Comparison of ENCODE assay signal across 11 mouse cellular contexts in the genomic region with DNA sequence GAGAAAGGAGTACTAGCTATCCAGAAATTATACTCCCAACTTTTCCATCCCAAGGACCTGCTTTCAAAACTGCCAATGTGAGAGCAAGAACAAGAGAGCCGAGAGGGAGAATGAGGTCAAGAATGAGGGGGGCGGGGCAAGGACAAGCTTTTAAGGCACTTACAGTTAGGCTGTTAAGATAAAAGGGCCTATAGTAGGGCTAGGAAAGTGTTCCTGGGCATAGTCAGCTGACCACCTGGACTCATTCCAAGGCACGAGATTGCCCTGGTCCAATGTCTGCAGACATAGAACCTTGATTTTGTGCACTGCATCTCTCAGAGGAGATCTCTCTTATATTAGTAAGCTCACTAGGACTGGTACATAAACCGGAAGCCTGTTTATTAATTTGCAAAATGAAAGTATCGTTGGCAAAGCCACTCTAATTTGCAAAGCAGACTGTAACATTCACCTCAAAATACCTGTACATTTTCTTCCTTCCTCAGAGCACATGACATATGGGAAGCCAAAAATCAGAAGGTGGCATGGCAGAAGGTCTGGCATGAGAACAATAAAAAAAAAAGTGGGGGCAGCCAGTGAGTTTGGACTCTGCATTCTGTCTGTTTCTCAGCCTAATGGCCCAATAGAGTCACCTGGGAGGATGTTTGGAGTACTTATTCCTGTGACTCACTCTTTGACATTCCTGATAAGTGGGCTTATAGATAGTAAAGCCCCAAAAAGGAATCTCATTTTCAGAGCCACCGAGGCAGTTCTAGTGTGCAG. TPM values are rescaled to one million over a fixed set of nuclear protein-coding genes. Genes with fewer than 3 reads are reported as not detected.
DNase-seq lines count a peak whose midpoint lies in the region; ATAC-seq and TF ChIP-seq lines count a peak whose summit lies in the region.
"Had no signal": no experiment of that assay in that cellular context is flagged by ENCODE, and none has a peak within 500 bp of the region (broad histone marks: within the 10 kb centered on the region; RNA-seq: fewer than 3 reads in every experiment).

No protein-coding gene starts in this region.

- TF ChIP-seq POLR2A in heart, adult 2 months (IDR thresholded peaks at IDR 0.05; ENCODE audit: insufficient read depth, low read depth, low read length): no peak
- TF ChIP-seq POLR2A in MEL (IDR thresholded peaks at IDR 0.05; ENCODE audit: control insufficient read depth in 1 of 2, insufficient read depth in 1 of 2, low read depth in 1 of 2, low read length in 2 of 2, poor library complexity in 1 of 2): no peak

- TF ChIP-seq RAD21 in MEL (IDR thresholded peaks at IDR 0.05; ENCODE audit: low read depth, low read length): no peak

- H3K36me3 ChIP-seq in heart, embryonic 11.5 days (ENCODE audit: control insufficient read depth, insufficient read depth, low read length): no peaks in the 10 kb centered on the region
- H3K36me3 ChIP-seq in heart, adult 2 months (ENCODE audit: control insufficient read depth, insufficient read depth, low read length): no peaks in the 10 kb centered on the region
- H3K36me3 ChIP-seq in MEL (ENCODE audit: control insufficient read depth in 1 of 2, insufficient read depth in 2 of 2, low read length in 2 of 2): no peaks in the 10 kb centered on the region
- no peaks in the 10 kb centered on the region for H3K36me3 ChIP-seq in hindbrain, embryonic 12.5 days

- no peak overlapping the region for H3K9ac ChIP-seq in heart, embryonic 11.5 days (ENCODE audit: low read depth, low read length)
- H3K9ac ChIP-seq in heart, adult 2 months (ENCODE audit: low read depth, low read length): no peak overlapping the region
- no peak overlapping the region for H3K9ac ChIP-seq in MEL (ENCODE audit: control insufficient read depth, low read depth, low read length, poor library complexity, severe bottlenecking)
- H3K9ac ChIP-seq in hindbrain, embryonic 12.5 days: no peak overlapping the region
- H3K9ac ChIP-seq: liver, embryonic 14.5 days had no signal

- no peak overlapping the region for H3K27ac ChIP-seq in heart, embryonic 11.5 days (ENCODE audit: low read depth, low read length)
- no peak overlapping the region for H3K27ac ChIP-seq in heart, adult 2 months
- no peak overlapping the region for H3K27ac ChIP-seq in MEL (ENCODE audit: control insufficient read depth, low read depth, low read length)
- H3K27ac ChIP-seq in layer of hippocampus, adult 2 months: no peak overlapping the region
- H3K27ac ChIP-seq in hindbrain, embryonic 12.5 days: no peak overlapping the region
- H3K27ac ChIP-seq: liver, embryonic 14.5 days had no signal

- no peak for ATAC-seq in heart, embryonic 11.5 days (replicated peaks; ENCODE audit: insufficient number of reproducible peaks, low FRiP score, low TSS enrichment)
- ATAC-seq in megakaryocyte, adult 5-6 weeks (ENCODE audit: poor library complexity, severe bottlenecking): no peak
- no peak for ATAC-seq in hindbrain, embryonic 12.5 days (ENCODE audit: low FRiP score)

- intact Hi-C loops in heart, adult 2 months (cut with DNase I): no loop called here

- H3K4me1 ChIP-seq in heart, embryonic 11.5 days (ENCODE audit: control insufficient read depth, insufficient read depth, low read length): peaks cover 16% of the 10 kb centered on the region
- H3K4me1 ChIP-seq in heart, adult 2 months (ENCODE audit: control insufficient read depth, insufficient read depth, low read length): no peaks in the 10 kb centered on the region
- H3K4me1 ChIP-seq in MEL (ENCODE audit: control insufficient read depth in 1 of 2, insufficient read depth in 2 of 2, low read length in 2 of 2): no peaks in the 10 kb centered on the region; a peak in 1 of 4 replicates
- peaks cover 4% of the 10 kb centered on the region for H3K4me1 ChIP-seq in hindbrain, embryonic 12.5 days

- H3K4me2 ChIP-seq in heart, embryonic 11.5 days: peak overlapping the region; percentile 17; the same call in 1 of the 2 replicates
- H3K4me2 ChIP-seq in hindbrain, embryonic 12.5 days (replicated peaks): no peak overlapping the region

- no peak for TF ChIP-seq CTCF in heart, adult 2 months (IDR thresholded peaks at IDR 0.05)
- TF ChIP-seq CTCF in MEL (IDR thresholded peaks at IDR 0.05 in 2 of 3, conservative IDR thresholded peaks at IDR 0.05 in 1 of 3; ENCODE audit: control insufficient read depth in 1 of 3, insufficient read depth in 1 of 3, low read depth in 2 of 3, low read length in 3 of 3, poor library complexity in 1 of 3, severe bottlenecking in 1 of 3): no peak
- no peak for TF ChIP-seq CTCF in layer of hippocampus, adult 2 months (conservative IDR thresholded peaks at IDR 0.05)

- no peaks in the 10 kb centered on the region for H3K27me3 ChIP-seq in heart, embryonic 11.5 days (ENCODE audit: control insufficient read depth, insufficient read depth, low read length)
- H3K27me3 ChIP-seq in heart, adult 2 months (ENCODE audit: control insufficient read depth, insufficient read depth, low read length): no peaks in the 10 kb centered on the region
- peaks cover 6 to 7% of the 10 kb centered on the region in 2 experiments for H3K27me3 ChIP-seq in MEL (ENCODE audit: control insufficient read depth in 1 of 2, insufficient read depth in 2 of 2, low read length in 2 of 2)
- H3K27me3 ChIP-seq in hindbrain, embryonic 12.5 days: no peaks in the 10 kb centered on the region

- no peaks in the 10 kb centered on the region for H3K9me3 ChIP-seq in heart, embryonic 11.5 days (replicated peaks; ENCODE audit: control insufficient read depth, low read length)
- H3K9me3 ChIP-seq in MEL (replicated peaks; ENCODE audit: insufficient read depth, low read length): no peaks in the 10 kb centered on the region
- H3K9me3 ChIP-seq in hindbrain, embryonic 12.5 days (replicated peaks): no peaks in the 10 kb centered on the region

- no peak for DNase-seq in heart, adult 2 months
- DNase-seq in MEL (ENCODE audit: low read depth, low spot score): no peak
- DNase-seq in cerebellum, postnatal 36 days: peak; percentile 61 to 70
- peak; percentile 81 to 83 for DNase-seq in lung, adult 18-20 months
- DNase-seq in layer of hippocampus, adult 2 months (ENCODE audit: low spot score in 2 of 2): no peak
- DNase-seq: thymus, adult 2 months had no signal

- no peaks in the 10 kb centered on the region for H3K79me2 ChIP-seq in heart, adult 2 months (replicated peaks; ENCODE audit: control insufficient read depth, insufficient read depth, low read length)
- no peaks in the 10 kb centered on the region for H3K79me2 ChIP-seq in MEL (ENCODE audit: control insufficient read depth, insufficient read depth, low read length, poor library complexity)

- no peak overlapping the region for H3K4me3 ChIP-seq in heart, embryonic 11.5 days (ENCODE audit: low read depth, low read length)
- H3K4me3 ChIP-seq in heart, adult 2 months: no peak overlapping the region
- H3K4me3 ChIP-seq in MEL (ENCODE audit: control insufficient read depth in 1 of 2, insufficient read depth in 1 of 2, low read depth in 2 of 2, low read length in 2 of 2): peak overlapping the region in 1 of 2 experiments; percentile 30; a peak in 1 of 4 replicates
- no peak overlapping the region for H3K4me3 ChIP-seq in layer of hippocampus, adult 2 months
- no peak overlapping the region for H3K4me3 ChIP-seq in hindbrain, embryonic 12.5 days
- H3K4me3 ChIP-seq: erythroblast, embryonic 14.5 days had no signal

- no peak for TF ChIP-seq EP300 in heart, adult 2 months (IDR thresholded peaks at IDR 0.05; ENCODE audit: insufficient read depth, low read depth, low read length)
- no peak for TF ChIP-seq EP300 in MEL (IDR thresholded peaks at IDR 0.05; ENCODE audit: low read depth in 1 of 2, low read length in 2 of 2)

- 45% methylated on average over 6 of the region's 6 CpGs for WGBS in heart, embryonic 11.5 days (ENCODE audit: insufficient replicate concordance)
- WGBS in heart, adult 2 months: 52% methylated on average over 6 of the region's 6 CpGs
- WGBS in hindbrain, embryonic 12.5 days: 77% methylated on average over 6 of the region's 6 CpGs

TF ChIP-seq in MEL, 35 proteins besides CTCF, POLR2A, EP300 and RAD21 (continues in another document):
- TF ChIP-seq UBTF (IDR thresholded peaks at IDR 0.05; ENCODE audit: borderline replicate concordance, insufficient read depth, low read depth, low read length) (no peak), ZNF384 (IDR thresholded peaks at IDR 0.05; ENCODE audit: low read depth, low read length) (no peak), MYB (IDR thresholded peaks at IDR 0.05; ENCODE audit: low read depth, low read length) (no peak)

RNA-seq across cellular contexts. Expression of a gene that starts 21.0 kb away (rescaled TPM):
- polyA plus RNA-seq in heart, embryonic 11.5 days (2014; fragmentation: Nextera tagmentation; extraction: Ambion mirVana): 48.5 and 56.1 TPM in 2 replicates
- total RNA-seq in heart, adult 2 months (2021): 10 to 100 TPM; 19.6 to 21.8 TPM
- 24.1 and 29.7 TPM in 2 replicates for polyA plus RNA-seq in heart, adult 2 months (2012; rRNA removed)
- total RNA-seq in MEL (2012; rRNA removed): 9.0 and 16.3 TPM in 2 replicates
- 10 to 100 TPM in 1 of 2 experiments, not detected in 1; 63.2 TPM for polyA plus RNA-seq in MEL (2012; ENCODE audit: insufficient read depth in 1 of 2, insufficient read length in 2 of 2, low read depth in 1 of 2, low replicate concordance in 2 of 2, missing spikeins in 1 of 2)
- 10 to 100 TPM; 37.7 to 44.4 TPM for total RNA-seq in layer of hippocampus, adult 2 months (2021)
- total RNA-seq in megakaryocyte, adult 5-6 weeks (2015): 34.5 and 39.4 TPM in 2 replicates
- 18.2 and 26.0 TPM in 2 replicates for total RNA-seq in megakaryocyte, adult 5-6 weeks (2017)
- 105 and 118 TPM in 2 replicates for polyA plus RNA-seq in hindbrain, embryonic 12.5 days (2016; fragmentation: Nextera tagmentation; extraction: Ambion mirVana)

RNA-seq across cellular contexts. Expression of a gene that starts 31.5 kb away (rescaled TPM):
- polyA plus RNA-seq in heart, embryonic 11.5 days (2014; fragmentation: Nextera tagmentation; extraction: Ambion mirVana): 58.8 and 60.8 TPM in 2 replicates
- total RNA-seq in heart, adult 2 months (2021): 1 to 10 TPM; 5.9 to 7.7 TPM
- 14.2 and 16.5 TPM in 2 replicates for polyA plus RNA-seq in heart, adult 2 months (2012; rRNA removed)
- not detected in 2 replicates for total RNA-seq in MEL (2012; rRNA removed)
- polyA plus RNA-seq in MEL (2012; ENCODE audit: insufficient read depth in 1 of 2, insufficient read length in 2 of 2, low read depth in 1 of 2, low replicate concordance in 2 of 2, missing spikeins in 1 of 2): not detected
- total RNA-seq in layer of hippocampus, adult 2 months (2021): 1 to 10 TPM; 4.8 to 5.1 TPM
- total RNA-seq in megakaryocyte, adult 5-6 weeks (2015): 0.38 and 3.6 TPM in 2 replicates
- total RNA-seq in megakaryocyte, adult 5-6 weeks (2017): 0.11 and 1.0 TPM in 2 replicates
- polyA plus RNA-seq in hindbrain, embryonic 12.5 days (2016; fragmentation: Nextera tagmentation; extraction: Ambion mirVana): 58.2 and 59.8 TPM in 2 replicates
- polyA plus RNA-seq: erythroblast, embryonic 14.5 days had no signal

RNA-seq across cellular contexts. Expression of a gene that starts 55.1 kb away (rescaled TPM):
- polyA plus RNA-seq in heart, embryonic 11.5 days (2014; fragmentation: Nextera tagmentation; extraction: Ambion mirVana): 1.3 and 2.2 TPM in 2 replicates
- not detected for total RNA-seq in heart, adult 2 months (2021)
- not detected in 2 replicates for polyA plus RNA-seq in heart, adult 2 months (2012; rRNA removed)
- not detected in 2 replicates for total RNA-seq in MEL (2012; rRNA removed)
- polyA plus RNA-seq in MEL (2012; ENCODE audit: insufficient read depth in 1 of 2, insufficient read length in 2 of 2, low read depth in 1 of 2, low replicate concordance in 2 of 2, missing spikeins in 1 of 2): not detected
- not detected for total RNA-seq in layer of hippocampus, adult 2 months (2021)
- total RNA-seq in megakaryocyte, adult 5-6 weeks (2015): not detected in 2 replicates
- not detected in 2 replicates for total RNA-seq in megakaryocyte, adult 5-6 weeks (2017)
- 3.5 and 5.2 TPM in 2 replicates for polyA plus RNA-seq in hindbrain, embryonic 12.5 days (2016; fragmentation: Nextera tagmentation; extraction: Ambion mirVana)
- polyA plus RNA-seq: erythroblast, embryonic 14.5 days; thymus, adult 2 months had no signal

Comparison
In these comparisons a context has a peak if more than half of its experiments do, and no peak if none do; other contexts are left out.
1. DNase-seq: peak in cerebellum, postnatal 36 days (2 of 2) and lung, adult 18-20 months (2 of 2); none in heart, adult 2 months (0 of 2), MEL (single experiment) and layer of hippocampus, adult 2 months (0 of 2).